Mouse (Mus musculus): ENCODE measurements around the gene Olfr1367. TPM values are rescaled to one million over a fixed set of nuclear protein-coding genes. Genes with fewer than 3 reads are reported as not detected.

The Olfr1367 gene
- not detected in 2 replicates for polyA plus RNA-seq (2012; rRNA removed)

DNA sequence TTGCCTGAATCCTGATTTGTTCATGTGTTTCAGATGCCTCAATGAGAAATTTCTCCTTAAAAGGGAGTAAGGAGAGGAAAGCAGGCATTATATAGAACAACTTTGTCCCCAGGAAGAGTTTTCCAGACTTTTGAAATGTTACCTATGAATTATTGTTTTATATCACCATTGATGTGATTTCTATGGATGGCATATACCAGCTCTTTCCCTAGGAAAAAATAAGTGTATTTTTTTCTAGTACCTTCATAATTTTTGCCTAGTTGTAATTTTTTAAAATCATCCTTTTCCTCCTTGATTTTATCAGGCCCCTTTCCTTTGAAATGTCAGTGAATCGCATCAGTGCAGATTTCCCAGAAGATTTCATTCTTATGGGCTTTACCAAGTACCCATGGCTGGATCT lies at the start of gene Olfr1367:
Gene Olfr1367, plus strand, starts transcription at position 301 of the 400 bp plus-strand sequence.
- no peak within 1 kb of the TSS for H3K27ac ChIP-seq (ENCODE audit: insufficient read depth, low read length)
- H3K27me3 ChIP-seq (ENCODE audit: control insufficient read depth, insufficient read depth, low read length), result no peaks in the 10 kb centered on the region; the same call in 1 of the 2 replicates
- no peak for DNase-seq (ENCODE audit: low read depth in 1 of 2, low spot score in 2 of 2)
- H3K4me3 ChIP-seq (ENCODE audit: extremely low read depth, insufficient read depth, insufficient read length), result no peak within 1 kb of the TSS
- no peaks in the 10 kb centered on the region for H3K4me1 ChIP-seq (ENCODE audit: control insufficient read depth, insufficient read depth, insufficient read length)
- 81% methylated on average over 1 of the region's 1 CpGs for WGBS
- no peaks in the 10 kb centered on the region for H3K36me3 ChIP-seq (ENCODE audit: control insufficient read depth, insufficient read depth, low read length)
- TF ChIP-seq POLR2A (IDR thresholded peaks at IDR 0.05; ENCODE audit: low read depth, low read length) (no peak), CTCF (IDR thresholded peaks at IDR 0.05; ENCODE audit: extremely low read depth, insufficient read depth, insufficient read length, insufficient replicate concordance) (no peak)

DNA sequence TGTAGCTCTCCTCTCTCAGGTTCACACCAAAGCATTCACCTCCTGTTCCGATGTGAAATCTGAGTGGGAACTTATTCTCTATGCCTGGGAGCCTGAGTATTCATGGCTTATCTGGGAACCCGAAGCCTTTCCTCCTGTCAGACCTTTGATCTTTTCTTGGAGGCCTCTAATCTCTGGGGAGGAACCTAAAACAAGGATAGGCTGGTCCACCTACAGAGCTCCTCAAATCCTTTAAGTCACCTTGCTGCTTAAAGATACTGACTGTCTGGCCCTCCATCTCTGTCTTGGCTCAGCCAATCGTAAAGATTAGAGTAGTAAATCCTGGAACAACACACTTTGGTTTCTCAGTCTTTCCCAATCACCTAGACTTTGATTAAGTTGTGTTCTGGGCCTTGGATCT lies 48.2 kb upstream of the Olfr1367 start:
- Histone ChIP-seq H3K36me3 (ENCODE audit: control insufficient read depth, insufficient read depth, low read length) (no peaks in the 10 kb centered on the region), H3K4me1 (ENCODE audit: control insufficient read depth, insufficient read depth, insufficient read length) (no peaks in the 10 kb centered on the region), H3K27ac (ENCODE audit: insufficient read depth, low read length) (no peak overlapping the region), H3K27me3 (ENCODE audit: control insufficient read depth, insufficient read depth, low read length) (no peaks in the 10 kb centered on the region), H3K4me3 (ENCODE audit: extremely low read depth, insufficient read depth, insufficient read length) (no peak overlapping the region)
- DNase-seq (ENCODE audit: low read depth in 1 of 2, low spot score in 2 of 2), result no peak
- TF ChIP-seq POLR2A (IDR thresholded peaks at IDR 0.05; ENCODE audit: low read depth, low read length), result no peak
- TF ChIP-seq CTCF (IDR thresholded peaks at IDR 0.05; ENCODE audit: extremely low read depth, insufficient read depth, insufficient read length, insufficient replicate concordance), result no peak
- 62% methylated on average over 3 of the region's 3 CpGs for WGBS

DNA sequence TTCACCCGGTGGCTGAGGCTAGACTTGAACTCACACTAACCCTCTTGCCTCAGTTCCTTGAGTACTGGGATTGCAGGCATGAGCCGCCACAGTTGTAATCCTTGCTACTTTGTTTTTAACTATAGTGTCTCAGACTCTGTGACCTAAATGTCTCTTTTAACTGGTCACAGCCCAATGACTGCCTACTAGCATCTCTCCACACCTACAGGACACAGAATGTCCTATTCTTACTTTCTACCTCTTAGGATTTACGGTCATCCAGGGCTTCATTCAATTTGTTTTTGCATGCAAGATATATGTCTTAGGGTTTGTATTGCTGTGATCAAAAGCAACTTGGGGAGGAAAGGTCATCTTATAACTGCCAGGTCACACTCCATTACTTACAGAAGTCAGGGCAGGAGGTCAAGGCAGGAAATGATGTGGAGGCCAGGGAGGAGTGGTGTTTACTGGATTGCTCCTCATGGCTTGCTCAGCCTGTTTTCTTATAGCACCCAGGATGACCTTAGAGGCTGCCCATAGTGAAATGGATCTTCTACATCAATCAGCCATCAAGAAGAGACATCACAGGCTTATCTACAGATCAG lies 42.1 kb upstream of the Olfr1367 start:
- Histone ChIP-seq H3K4me1 (ENCODE audit: control insufficient read depth, insufficient read depth, insufficient read length) (no peaks in the 10 kb centered on the region), H3K27me3 (ENCODE audit: control insufficient read depth, insufficient read depth, low read length) (no peaks in the 10 kb centered on the region), H3K4me3 (ENCODE audit: extremely low read depth, insufficient read depth, insufficient read length) (no peak overlapping the region), H3K36me3 (ENCODE audit: control insufficient read depth, insufficient read depth, low read length) (no peaks in the 10 kb centered on the region), H3K27ac (ENCODE audit: insufficient read depth, low read length) (no peak overlapping the region)
- no peak for DNase-seq (ENCODE audit: low read depth in 1 of 2, low spot score in 2 of 2)
- WGBS, result 84% methylated on average over 3 of the region's 3 CpGs
- TF ChIP-seq POLR2A (IDR thresholded peaks at IDR 0.05; ENCODE audit: low read depth, low read length) (no peak), CTCF (IDR thresholded peaks at IDR 0.05; ENCODE audit: extremely low read depth, insufficient read depth, insufficient read length, insufficient replicate concordance) (no peak)

DNA sequence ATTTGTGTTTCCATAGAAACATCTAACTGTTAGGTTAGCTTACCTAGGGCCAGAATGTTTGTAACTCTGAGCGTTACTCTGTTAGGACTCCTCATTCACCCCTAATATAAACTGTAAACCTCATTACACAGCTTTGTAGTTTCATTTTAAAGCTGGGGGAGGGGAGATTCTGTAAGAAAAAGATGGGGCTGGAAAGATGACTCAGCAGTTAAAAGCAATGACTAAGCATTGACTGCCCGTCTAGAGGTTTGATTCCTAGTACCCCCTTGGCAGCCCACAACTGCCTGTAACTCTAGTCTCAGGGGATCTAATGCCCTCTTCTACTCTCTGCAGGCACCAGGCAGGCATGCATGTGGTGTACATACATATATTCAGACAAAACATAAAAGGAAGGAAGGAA lies 36.9 kb upstream of the Olfr1367 start:
- Histone ChIP-seq H3K4me1 (ENCODE audit: control insufficient read depth, insufficient read depth, insufficient read length) (no peaks in the 10 kb centered on the region), H3K27me3 (ENCODE audit: control insufficient read depth, insufficient read depth, low read length) (no peaks in the 10 kb centered on the region), H3K27ac (ENCODE audit: insufficient read depth, low read length) (no peak overlapping the region), H3K36me3 (ENCODE audit: control insufficient read depth, insufficient read depth, low read length) (no peaks in the 10 kb centered on the region), H3K4me3 (ENCODE audit: extremely low read depth, insufficient read depth, insufficient read length) (no peak overlapping the region)
- no peak for DNase-seq (ENCODE audit: low read depth in 1 of 2, low spot score in 2 of 2)
- no peak for TF ChIP-seq POLR2A (IDR thresholded peaks at IDR 0.05; ENCODE audit: low read depth, low read length)
- WGBS, result 62% methylated on average over 2 of the region's 2 CpGs

DNA sequence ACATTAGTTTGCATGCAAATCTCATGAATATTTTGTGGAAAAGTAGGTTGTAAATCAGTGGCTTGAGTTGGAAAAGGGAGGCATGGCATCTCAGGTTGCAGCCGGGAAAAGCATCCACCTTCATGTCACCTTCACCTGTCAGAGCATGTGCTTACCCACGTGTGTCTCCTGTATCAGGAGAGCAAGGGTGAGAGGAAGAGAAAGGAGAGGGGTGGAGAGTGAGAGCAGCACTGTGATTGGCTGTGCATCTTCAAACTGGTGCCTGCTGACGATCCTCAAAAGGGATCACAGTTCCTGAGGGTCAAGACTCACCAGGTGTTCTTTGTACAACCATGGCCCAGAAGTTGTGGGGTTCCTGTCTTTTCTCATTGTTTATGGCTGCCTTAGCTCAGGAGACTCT lies 34.8 kb upstream of the Olfr1367 start, which contains the start of gene Gpx6:
Gene Gpx6, plus strand, starts transcription at position 200 of the 400 bp plus-strand sequence.
- 44% methylated on average over 3 of the region's 3 CpGs for WGBS

DNA sequence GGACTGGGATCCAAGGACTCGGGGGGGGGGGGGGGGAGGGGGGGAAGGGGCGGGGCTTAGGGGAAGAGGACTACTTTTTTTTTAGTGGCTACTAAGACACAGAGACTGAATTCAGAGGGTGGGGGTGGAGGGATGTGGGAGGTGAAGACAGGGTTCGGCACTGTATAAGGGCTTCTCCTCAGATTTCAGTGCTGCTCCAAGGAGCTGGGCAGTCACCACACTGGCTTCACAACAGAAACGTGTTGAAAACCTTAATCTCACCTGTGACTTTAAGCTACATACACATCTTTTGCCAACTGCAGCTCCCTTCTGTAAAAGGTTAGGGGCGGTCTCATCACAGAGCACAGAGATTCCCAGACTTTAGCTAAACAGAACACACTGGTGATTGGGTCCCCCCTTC lies 33.9 kb upstream of the Olfr1367 start:
- Histone ChIP-seq H3K36me3 (ENCODE audit: control insufficient read depth, insufficient read depth, low read length) (no peaks in the 10 kb centered on the region), H3K27ac (ENCODE audit: insufficient read depth, low read length) (no peak overlapping the region), H3K4me3 (ENCODE audit: extremely low read depth, insufficient read depth, insufficient read length) (no peak overlapping the region), H3K27me3 (ENCODE audit: control insufficient read depth, insufficient read depth, low read length) (no peaks in the 10 kb centered on the region), H3K4me1 (ENCODE audit: control insufficient read depth, insufficient read depth, insufficient read length) (no peaks in the 10 kb centered on the region)
- no peak for DNase-seq (ENCODE audit: low read depth in 1 of 2, low spot score in 2 of 2)
- WGBS, result 84% methylated on average over 3 of the region's 5 CpGs
- TF ChIP-seq CTCF (IDR thresholded peaks at IDR 0.05; ENCODE audit: extremely low read depth, insufficient read depth, insufficient read length, insufficient replicate concordance) (no peak), POLR2A (IDR thresholded peaks at IDR 0.05; ENCODE audit: low read depth, low read length) (no peak)

More for the DNA sequence above, 34.8 kb upstream of the Olfr1367 start, which contains the start of gene Gpx6:
- Histone ChIP-seq H3K36me3 (ENCODE audit: control insufficient read depth, insufficient read depth, low read length) (no peaks in the 10 kb centered on the region), H3K27ac (ENCODE audit: insufficient read depth, low read length) (no peak within 1 kb of the TSS), H3K27me3 (ENCODE audit: control insufficient read depth, insufficient read depth, low read length) (no peaks in the 10 kb centered on the region), H3K4me3 (ENCODE audit: extremely low read depth, insufficient read depth, insufficient read length) (no peak within 1 kb of the TSS), H3K4me1 (ENCODE audit: control insufficient read depth, insufficient read depth, insufficient read length) (no peaks in the 10 kb centered on the region)
- TF ChIP-seq CTCF (IDR thresholded peaks at IDR 0.05; ENCODE audit: extremely low read depth, insufficient read depth, insufficient read length, insufficient replicate concordance), result no peak
- no peak for TF ChIP-seq POLR2A (IDR thresholded peaks at IDR 0.05; ENCODE audit: low read depth, low read length)
- DNase-seq (ENCODE audit: low read depth in 1 of 2, low spot score in 2 of 2), result no peak

DNA sequence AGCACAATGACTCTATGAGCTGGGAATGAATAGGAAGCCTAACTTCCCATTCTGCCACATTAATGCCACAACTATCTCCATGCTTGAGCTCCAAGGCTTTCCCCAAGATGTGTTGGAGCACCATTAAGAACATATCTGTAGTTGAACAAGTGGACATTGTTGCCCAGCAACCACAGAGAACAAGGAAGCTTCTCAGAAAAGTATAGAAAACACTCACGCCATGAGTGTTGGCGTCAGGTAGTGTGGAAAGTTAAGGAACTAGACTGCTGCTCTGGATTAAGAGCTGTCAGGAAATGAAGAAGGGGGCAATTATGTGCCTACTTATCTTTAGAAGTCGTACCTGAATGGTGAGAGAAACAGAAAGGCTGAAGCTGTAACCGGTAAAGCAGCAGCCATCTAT lies 32.8 kb upstream of the Olfr1367 start:
- H3K27me3 ChIP-seq (ENCODE audit: control insufficient read depth, insufficient read depth, low read length), result no peaks in the 10 kb centered on the region
- 84% methylated on average over 4 of the region's 4 CpGs for WGBS
- DNase-seq (ENCODE audit: low read depth in 1 of 2, low spot score in 2 of 2), result no peak

More for the DNA sequence above, 32.8 kb upstream of the Olfr1367 start:
- H3K4me3 ChIP-seq (ENCODE audit: extremely low read depth, insufficient read depth, insufficient read length), result no peak overlapping the region
- no peak for TF ChIP-seq POLR2A (IDR thresholded peaks at IDR 0.05; ENCODE audit: low read depth, low read length)
- no peak for TF ChIP-seq CTCF (IDR thresholded peaks at IDR 0.05; ENCODE audit: extremely low read depth, insufficient read depth, insufficient read length, insufficient replicate concordance)
- H3K27ac ChIP-seq (ENCODE audit: insufficient read depth, low read length), result no peak overlapping the region
- no peaks in the 10 kb centered on the region for H3K4me1 ChIP-seq (ENCODE audit: control insufficient read depth, insufficient read depth, insufficient read length)
- H3K36me3 ChIP-seq (ENCODE audit: control insufficient read depth, insufficient read depth, low read length), result no peaks in the 10 kb centered on the region

Data from spleen, adult 2 months (tissue).